Mouse (Mus musculus) midbrain, embryonic 15.5 days (tissue): Measurements from ENCODE around the gene Ppp1r18. TPM values are rescaled to one million over a fixed set of nuclear protein-coding genes. Genes with fewer than 3 reads are reported as not detected.

ENCODE experiments used
- ATAC-seq: fragments of 200-750 bp; cut with Nextera tagmentation; replicated peaks from 2 replicates; pipeline ENCODE4 v1.8.0; 2017; ENCODE audit warnings: moderate TSS enrichment
- H3K27ac ChIP-seq: fragments of 300-500 bp; sonication (generic); 2 replicates; pipeline ENCODE4 v1.5.1; 2015; ENCODE audit warnings: mild to moderate bottlenecking, inconsistent platforms
- H3K27me3 ChIP-seq: fragments of 300-500 bp; sonication (generic); replicated peaks from 2 replicates; pipeline ENCODE4 v1.6.1; 2015; ENCODE audit warnings: inconsistent platforms
- H3K36me3 ChIP-seq: fragments of 300-500 bp; sonication (generic); replicated peaks from 2 replicates; pipeline ENCODE4 v1.6.1; 2015; ENCODE audit warnings: inconsistent platforms
- H3K4me1 ChIP-seq: fragments of 300-500 bp; sonication (generic); 2 replicates; pipeline ENCODE4 v1.6.1; 2015; ENCODE audit warnings: inconsistent platforms
- H3K4me2 ChIP-seq: fragments of 300-500 bp; sonication (generic); 2 replicates; pipeline ENCODE4 v1.6.1; 2015; ENCODE audit warnings: inconsistent platforms, mild to moderate bottlenecking, moderate library complexity
- H3K4me3 ChIP-seq: fragments of 300-500 bp; sonication (generic); 2 replicates; pipeline ENCODE4 v1.5.1; 2015; ENCODE audit warnings: mild to moderate bottlenecking, inconsistent platforms
- H3K9ac ChIP-seq: fragments of 300-500 bp; sonication (generic); 2 replicates; pipeline ENCODE4 v1.6.1; 2015; ENCODE audit warnings: mild to moderate bottlenecking, inconsistent platforms
- H3K9me3 ChIP-seq: fragments of 300-500 bp; sonication (generic); 2 replicates; pipeline ENCODE4 v1.6.1; 2016; ENCODE audit warnings: inconsistent platforms
- WGBS: fragments of 180-500 bp; shearing (Covaris S2); methylation state at CpG from one replicate; pipeline ENCODE4 v1.1.7; 2015; ENCODE audit warnings: mixed read lengths; 5-methylcytosine and 5-hydroxymethylcytosine counted together
- polyA plus RNA-seq: library from polyadenylated mRNA; unstranded; fragments of >200 nt; fragmentation: Nextera tagmentation; extraction: Ambion mirVana; gene quantifications from 2 replicates; pipeline ENCODE4 v1.2.1, GENCODE M21; 2015

Ppp1r18 gene
- polyA plus RNA-seq, 1 experiment from 2014 or later: 20.3 TPM

- H3K4me1 ChIP-seq: peaks cover 28% of the 10 kb centered on the region
- H3K27ac ChIP-seq: no peak overlapping the region
- H3K9me3 ChIP-seq: no peaks in the 10 kb centered on the region
- no peaks in the 10 kb centered on the region for H3K27me3 ChIP-seq
- 0 out of 2 replicates have a peak overlapping the region, but pooled peaks have one; percentile 9 for H3K4me3 ChIP-seq
- WGBS: 2% methylated on average over 21 of the region's 21 CpGs
- peak overlapping the region; percentile 23 for H3K4me2 ChIP-seq
- ATAC-seq: peak; percentile 53
- H3K36me3 ChIP-seq: peaks cover 27% of the 10 kb centered on the region; the same call in 1 of the 2 replicates
- H3K9ac ChIP-seq: no peak overlapping the region
Measured at GRCm38 (mm10) chr17:35829737-35830136, 35.7 kb upstream of the Ppp1r18 start.

- Histone ChIP-seq H3K9me3 (no peaks in the 10 kb centered on the region), H3K36me3 (peaks cover 32% of the 10 kb centered on the region), H3K4me1 (peaks cover 42% of the 10 kb centered on the region), H3K27me3 (no peaks in the 10 kb centered on the region), H3K9ac (no peak overlapping the region), H3K27ac (peak overlapping the region; percentile 6; the same call in 1 of the 2 replicates), H3K4me3 (no peak overlapping the region), H3K4me2 (no peak overlapping the region)
- 68% methylated on average over 8 of the region's 8 CpGs for WGBS
- ATAC-seq: no peak
Measured at GRCm38 (mm10) chr17:35832400-35833238, 32.8 kb upstream of the Ppp1r18 start.

- ATAC-seq: no peak
- H3K4me1 ChIP-seq: peaks cover 42% of the 10 kb centered on the region
- H3K27me3 ChIP-seq: no peaks in the 10 kb centered on the region
- no peak overlapping the region for H3K27ac ChIP-seq
- WGBS: 25% methylated on average over 5 of the region's 5 CpGs
- H3K4me3 ChIP-seq: no peak overlapping the region
- H3K9me3 ChIP-seq: no peaks in the 10 kb centered on the region
- H3K4me2 ChIP-seq: no peak overlapping the region; the same call in 1 of the 2 replicates
- H3K36me3 ChIP-seq: peaks cover 32% of the 10 kb centered on the region
- H3K9ac ChIP-seq: no peak overlapping the region
Measured at GRCm38 (mm10) chr17:35833239-35833751, 32.1 kb upstream of the Ppp1r18 start.

GRCm38 (mm10) chr17:35833894-35834293, 31.5 kb upstream of the Ppp1r18 start:
- Histone ChIP-seq H3K27me3 (no peaks in the 10 kb centered on the region), H3K9me3 (no peaks in the 10 kb centered on the region), H3K4me1 (peaks cover 43% of the 10 kb centered on the region), H3K36me3 (peaks cover 28% of the 10 kb centered on the region), H3K27ac (no peak overlapping the region), H3K4me3 (peak overlapping the region; percentile 7; the same call in 1 of the 2 replicates), H3K9ac (no peak overlapping the region), H3K4me2 (peak overlapping the region; percentile 57)
- 62% methylated on average over 5 of the region's 5 CpGs for WGBS
- no peak for ATAC-seq

- peak overlapping the region; percentile 4 for H3K9ac ChIP-seq
- 73% methylated on average over 26 of the region's 26 CpGs for WGBS
- peak overlapping the region; percentile 96 for H3K4me3 ChIP-seq
- peak overlapping the region; percentile 28; the same call in 1 of the 2 replicates for H3K27ac ChIP-seq
- peaks cover 46% of the 10 kb centered on the region for H3K4me1 ChIP-seq
- H3K36me3 ChIP-seq: peaks cover 28% of the 10 kb centered on the region
- H3K4me2 ChIP-seq: peak overlapping the region; percentile 57
- no peak for ATAC-seq
- no peaks in the 10 kb centered on the region for H3K9me3 ChIP-seq
- H3K27me3 ChIP-seq: no peaks in the 10 kb centered on the region
Measured at GRCm38 (mm10) chr17:35834696-35835422, 30.5 kb upstream of the Ppp1r18 start.

GRCm38 (mm10) chr17:35835424-35836140, 29.8 kb upstream of the Ppp1r18 start:
- no peak for ATAC-seq

GRCm38 (mm10) chr17:35836178-35836965, 29.0 kb upstream of the Ppp1r18 start:
- Histone ChIP-seq H3K9ac (peak overlapping the region; percentile 97), H3K27me3 (no peaks in the 10 kb centered on the region), H3K9me3 (no peaks in the 10 kb centered on the region), H3K4me3 (peak overlapping the region; percentile 96), H3K27ac (peak overlapping the region; percentile 98), H3K36me3 (peaks cover 28% of the 10 kb centered on the region), H3K4me1 (peaks cover 42% of the 10 kb centered on the region), H3K4me2 (peak overlapping the region; percentile 57)
- ATAC-seq: 0 out of 2 replicates have a peak, but pooled peaks have one; percentile 0
- WGBS: 7% methylated on average over 24 of the region's 24 CpGs

More at GRCm38 (mm10) chr17:35835424-35836140, 29.8 kb upstream of the Ppp1r18 start:
- no peaks in the 10 kb centered on the region for H3K27me3 ChIP-seq
- H3K36me3 ChIP-seq: peaks cover 28% of the 10 kb centered on the region
- no peaks in the 10 kb centered on the region for H3K9me3 ChIP-seq
- WGBS: 76% methylated on average over 26 of the region's 26 CpGs
- peak overlapping the region; percentile 4; the same call in 1 of the 2 replicates for H3K9ac ChIP-seq
- peak overlapping the region; percentile 96 for H3K4me3 ChIP-seq
- peak overlapping the region; percentile 57 for H3K4me2 ChIP-seq
- peak overlapping the region; percentile 28; the same call in 1 of the 2 replicates for H3K27ac ChIP-seq
- H3K4me1 ChIP-seq: peaks cover 42% of the 10 kb centered on the region

- WGBS: under 1% methylated on average over 21 of the region's 25 CpGs
- ATAC-seq: peak; percentile 21
- Histone ChIP-seq H3K4me1 (peaks cover 46% of the 10 kb centered on the region), H3K9ac (peak overlapping the region; percentile 97), H3K27ac (peak overlapping the region; percentile 98), H3K9me3 (no peaks in the 10 kb centered on the region), H3K36me3 (peaks cover 28% of the 10 kb centered on the region), H3K27me3 (no peaks in the 10 kb centered on the region), H3K4me3 (peak overlapping the region; percentile 96), H3K4me2 (peak overlapping the region; percentile 57)
Measured at GRCm38 (mm10) chr17:35836991-35837422, 28.4 kb upstream of the Ppp1r18 start.

GRCm38 (mm10) chr17:35837487-35837886, 27.9 kb upstream of the Ppp1r18 start:
- peak overlapping the region; percentile 57 for H3K4me2 ChIP-seq
- H3K9me3 ChIP-seq: no peaks in the 10 kb centered on the region
- H3K9ac ChIP-seq: peak overlapping the region; percentile 97
- WGBS: 0% methylated on average over 18 of the region's 18 CpGs
- H3K27ac ChIP-seq: peak overlapping the region; percentile 98
- 0 out of 2 replicates have a peak, but pooled peaks have one; percentile 1 for ATAC-seq
- H3K27me3 ChIP-seq: no peaks in the 10 kb centered on the region
- peak overlapping the region; percentile 96 for H3K4me3 ChIP-seq
- peaks cover 51% of the 10 kb centered on the region for H3K4me1 ChIP-seq
- H3K36me3 ChIP-seq: peaks cover 28% of the 10 kb centered on the region

GRCm38 (mm10) chr17:35838122-35838544, 27.3 kb upstream of the Ppp1r18 start, which contains the start of gene Tubb5:
Gene Tubb5, minus strand, starts transcription at chr17:35838306.
- 1% methylated on average over 29 of the region's 29 CpGs for WGBS
- H3K4me3 ChIP-seq: peak within 1 kb of the TSS; percentile 96
- H3K4me2 ChIP-seq: peak within 1 kb of the TSS; percentile 57
- H3K36me3 ChIP-seq: peaks cover 26% of the 10 kb centered on the region
- no peaks in the 10 kb centered on the region for H3K27me3 ChIP-seq
- peak within 1 kb of the TSS; percentile 98 for H3K27ac ChIP-seq
- H3K4me1 ChIP-seq: peaks cover 51% of the 10 kb centered on the region
- ATAC-seq: peak; percentile 79
- H3K9ac ChIP-seq: peak within 1 kb of the TSS; percentile 97
- no peaks in the 10 kb centered on the region for H3K9me3 ChIP-seq

- H3K27me3 ChIP-seq: no peaks in the 10 kb centered on the region
- H3K4me1 ChIP-seq: peaks cover 47% of the 10 kb centered on the region
- peak overlapping the region; percentile 57 for H3K4me2 ChIP-seq
- 5% methylated on average over 5 of the region's 5 CpGs for WGBS
- peaks cover 22% of the 10 kb centered on the region for H3K36me3 ChIP-seq
- H3K4me3 ChIP-seq: peak overlapping the region; percentile 96
- peak overlapping the region; percentile 98 for H3K27ac ChIP-seq
- H3K9ac ChIP-seq: peak overlapping the region; percentile 97
- no peak for ATAC-seq
- no peaks in the 10 kb centered on the region for H3K9me3 ChIP-seq
Measured at GRCm38 (mm10) chr17:35838570-35838969, 26.8 kb upstream of the Ppp1r18 start.
